Mouse (Mus musculus) CD8-positive naive resting alpha-beta T cell, adult 2 months (primary cell): Measurements from ENCODE around the gene Polr2c.
A peak's percentile ranks its signal among the peaks of the same experiment; 100 is the strongest.

Source experiments
- DNase-seq, 2 experiments: peaks; one replicate each; pipeline ENCODE4 v3.0.0; 2022; ENCODE audit warnings: low read depth in 2 of 2, low spot score in 2 of 2

Gene Polr2c

GRCm38 (mm10) chr8:94876820-94877219 lies 19.6 kb downstream of the Polr2c start:
- no peak for DNase-seq

GRCm38 (mm10) chr8:94880742-94881141 lies 23.5 kb downstream of the Polr2c start:
- no peak for DNase-seq

DNA sequence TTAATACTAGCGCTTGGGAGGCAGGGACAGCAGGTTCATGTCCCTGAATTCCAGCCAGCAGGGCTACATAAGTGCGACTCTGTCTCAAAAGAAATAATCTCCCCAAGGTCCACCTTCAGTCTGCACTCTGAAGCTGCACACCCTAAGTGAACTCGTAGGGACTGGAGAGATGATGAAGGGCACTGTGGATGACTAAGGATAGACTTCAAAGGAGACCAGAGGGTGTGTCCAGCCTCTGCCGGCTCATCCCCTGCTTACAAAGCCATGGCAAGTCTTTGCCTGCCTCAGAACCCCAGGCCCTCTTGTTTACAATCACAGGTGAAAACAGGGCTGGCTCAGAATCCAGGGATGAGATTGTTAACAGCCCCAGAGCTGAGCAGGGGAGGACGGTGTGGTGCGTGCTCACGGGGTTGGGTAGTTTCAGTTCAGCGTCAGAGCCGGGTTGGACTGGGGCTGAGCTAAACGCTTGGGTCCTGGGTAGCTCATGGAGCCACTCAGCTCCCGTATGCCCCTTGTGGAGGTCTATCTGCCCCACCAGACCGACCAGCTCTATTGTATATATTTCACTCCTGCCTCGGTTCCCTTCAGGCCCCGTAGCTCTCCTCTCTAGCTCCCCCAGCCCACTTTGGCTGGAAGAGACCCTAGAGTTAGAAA lies 31.3 kb downstream of the Polr2c start:
- DNase-seq, result no peak

DNA sequence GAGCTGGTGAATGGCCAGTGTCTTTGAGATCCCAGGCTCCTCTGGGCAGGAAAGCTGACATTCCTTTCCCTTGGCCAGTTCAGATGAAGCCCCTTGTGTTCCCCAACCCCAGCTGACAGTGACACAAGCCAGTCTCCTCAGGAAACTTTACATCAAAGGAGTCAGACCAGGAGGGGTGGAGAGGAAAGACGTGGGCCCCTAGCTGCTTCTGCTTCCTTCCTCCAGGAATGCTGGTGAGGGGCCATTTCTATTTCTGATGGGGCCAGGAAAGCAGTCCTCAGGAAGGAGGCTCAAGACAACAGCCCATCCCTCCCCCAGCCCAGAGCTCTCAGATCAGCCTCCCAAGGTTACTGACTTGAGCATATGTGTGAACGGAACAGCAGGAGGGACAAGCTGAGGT lies 35.7 kb downstream of the Polr2c start:
- no peak for DNase-seq

DNA sequence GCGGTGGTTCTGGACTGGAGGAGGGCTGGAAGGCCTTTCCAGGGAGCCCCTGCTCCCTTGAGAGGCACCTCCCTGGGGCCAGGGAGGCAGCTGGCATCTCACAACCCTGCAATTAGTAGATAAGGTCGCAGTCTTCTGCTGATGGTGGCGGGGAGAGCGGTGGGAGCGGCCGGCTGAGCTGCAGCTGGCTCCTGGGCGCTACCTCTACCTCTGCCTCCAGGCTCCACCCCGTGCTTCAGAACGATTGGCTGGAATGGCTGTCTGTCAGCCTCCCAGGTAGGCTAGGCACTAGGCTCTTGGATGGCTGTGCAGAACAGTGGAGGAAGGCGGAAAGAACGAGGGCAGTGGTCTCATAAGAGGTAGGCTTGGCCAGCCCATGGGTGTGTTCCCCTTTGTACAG lies 42.0 kb downstream of the Polr2c start:
- no peak for DNase-seq

DNA sequence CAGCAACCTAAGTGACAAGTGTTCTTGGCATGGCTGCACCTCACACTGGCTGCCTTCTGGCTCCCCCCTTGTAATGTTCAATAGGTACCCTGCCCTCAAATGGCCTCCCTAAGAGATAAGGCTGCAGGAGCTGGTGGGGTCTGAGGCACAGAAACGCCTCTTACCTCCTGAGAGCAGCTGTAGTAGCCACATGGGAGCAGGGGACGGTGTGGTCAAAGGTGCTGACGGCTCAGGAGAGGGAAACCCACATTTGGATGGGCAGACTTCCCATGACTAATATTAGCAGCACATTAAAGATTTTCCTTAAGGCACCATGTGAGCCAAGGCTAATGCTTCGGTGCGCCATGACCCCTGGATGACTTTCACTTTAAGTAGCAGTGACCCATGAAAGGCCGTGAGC lies 43.4 kb downstream of the Polr2c start:
- DNase-seq, result no peak

DNA sequence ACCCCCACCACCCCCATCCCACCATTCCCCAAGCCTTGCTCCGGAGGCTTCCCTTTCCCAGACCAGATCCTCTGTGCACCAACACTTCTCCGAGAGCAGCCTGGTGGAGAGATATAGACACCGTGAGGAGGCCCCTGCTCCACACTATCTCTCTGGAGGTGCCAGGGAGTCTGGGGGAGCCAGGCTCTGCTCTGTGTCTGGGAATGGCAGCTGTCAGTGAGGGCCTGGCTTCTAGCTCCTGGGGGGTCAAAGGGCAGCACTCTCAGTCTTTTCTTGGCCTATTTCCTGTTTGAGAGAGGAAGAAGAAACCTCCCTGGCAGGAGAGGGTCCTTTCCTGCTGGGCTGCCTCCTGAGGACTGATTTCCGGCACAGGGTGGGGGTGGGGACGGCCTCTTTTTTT lies 43.8 kb downstream of the Polr2c start:
- DNase-seq, result no peak

DNA sequence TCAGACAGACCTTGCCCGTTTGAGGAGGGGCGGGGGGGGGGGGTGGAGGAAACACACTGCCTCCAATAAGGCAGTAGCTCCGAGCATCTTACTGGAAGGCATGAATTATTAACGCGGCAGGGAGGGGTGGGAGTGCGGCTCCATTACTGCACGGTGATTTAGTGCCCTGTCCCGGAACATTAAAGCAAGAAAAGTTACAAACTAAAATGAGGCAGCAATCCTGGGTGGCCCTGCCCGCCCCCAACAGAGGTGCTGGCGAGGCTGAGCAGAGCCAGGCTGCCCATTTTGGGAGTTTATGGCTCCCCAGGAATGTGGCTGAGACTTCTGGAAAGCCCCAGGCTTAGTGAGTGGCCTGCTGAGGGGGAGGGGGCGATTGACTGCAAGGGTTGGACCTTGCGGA lies 46.5 kb downstream of the Polr2c start:
- DNase-seq, result no peak

DNA sequence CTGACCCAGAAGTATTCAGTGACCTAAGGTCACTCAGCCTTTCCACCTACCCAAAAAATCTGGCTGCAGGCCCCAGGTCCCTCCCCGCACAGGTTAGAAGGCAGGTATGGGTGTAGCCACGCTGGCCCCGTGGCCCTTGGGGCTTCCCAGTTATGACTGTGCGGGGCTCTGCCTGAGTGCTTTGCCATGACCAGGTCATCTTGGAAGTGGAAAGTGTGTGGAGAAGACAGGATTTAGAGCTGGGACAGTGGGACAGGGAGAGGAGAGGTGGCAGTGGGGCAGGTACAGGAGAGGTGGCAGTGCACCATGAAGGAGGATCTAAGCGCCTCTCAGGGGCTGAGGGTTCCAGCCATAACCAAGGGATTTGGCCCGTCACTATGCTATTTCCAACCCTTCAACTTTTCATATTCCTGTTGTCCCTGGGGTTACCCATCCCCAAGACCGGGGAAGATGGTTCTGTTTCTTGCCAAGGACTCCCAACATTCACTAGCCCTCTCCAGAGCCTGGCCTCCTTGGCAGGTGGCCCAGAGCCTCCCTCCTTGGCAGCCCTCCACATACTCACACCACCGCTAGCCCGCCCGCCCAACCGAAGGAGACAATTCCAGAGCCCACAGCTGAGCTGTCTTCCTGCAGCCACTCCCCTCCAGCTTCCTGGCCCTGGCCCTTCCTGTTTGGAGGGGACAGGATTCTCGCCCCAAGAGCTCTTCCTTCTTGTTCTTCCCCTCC lies 47.4 kb downstream of the Polr2c start:
- DNase-seq, result no peak

- no peak for DNase-seq
These were observed 50.5 kb downstream of the Polr2c start for GRCm38 (mm10) chr8:94907591-94908300.

DNA sequence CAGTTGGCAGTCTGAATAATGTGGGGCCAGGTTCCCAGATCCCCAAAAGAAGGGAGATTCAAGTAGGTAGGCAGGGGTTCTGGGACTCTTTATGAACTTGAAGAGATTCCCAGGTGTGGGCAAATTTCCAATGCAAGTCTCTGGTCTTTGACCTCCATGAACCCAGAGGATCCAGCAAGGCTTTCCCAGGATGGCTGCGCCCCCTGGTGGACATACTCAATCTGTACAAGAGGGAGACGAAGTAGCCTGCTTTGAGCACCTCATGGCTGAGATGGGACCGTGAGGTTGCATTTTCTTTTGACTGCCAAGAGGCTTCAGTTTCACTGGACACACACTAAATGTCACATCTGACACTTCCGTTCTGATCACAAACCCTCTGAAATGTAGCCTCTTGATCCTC lies 51.6 kb downstream of the Polr2c start:
- peak; percentile 67 to 70 for DNase-seq

DNA sequence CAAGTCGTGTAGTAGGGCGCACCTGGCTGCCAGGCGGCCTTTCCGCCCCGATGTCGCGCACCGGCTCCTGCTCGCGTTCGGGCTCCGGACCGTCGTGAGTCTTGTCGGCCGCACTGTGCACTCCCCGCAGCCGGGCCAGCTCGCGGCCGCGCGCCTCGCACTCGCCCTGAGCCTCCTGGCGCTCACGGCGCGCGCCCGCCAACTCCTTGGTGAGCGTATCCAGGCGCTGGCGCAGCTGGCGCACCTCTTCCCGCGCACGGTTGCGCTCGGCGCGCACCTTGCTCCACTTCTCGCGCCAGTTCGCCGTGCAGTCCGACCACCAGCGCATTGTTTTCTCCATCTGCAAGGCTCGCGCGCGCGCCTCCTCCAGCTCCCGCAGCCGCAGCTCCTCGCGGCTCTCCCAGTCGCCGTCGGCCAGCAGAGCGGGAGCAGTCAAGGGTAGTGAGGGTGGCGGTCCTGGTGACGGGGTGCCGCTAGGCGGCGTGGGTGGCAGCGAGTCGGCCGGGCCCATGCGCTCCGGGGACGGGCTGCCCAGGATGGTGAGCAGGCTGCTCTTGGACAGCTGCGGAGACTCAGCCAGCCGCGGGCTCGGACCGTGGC lies 55.9 kb downstream of the Polr2c start:
- no peak for DNase-seq

DNA sequence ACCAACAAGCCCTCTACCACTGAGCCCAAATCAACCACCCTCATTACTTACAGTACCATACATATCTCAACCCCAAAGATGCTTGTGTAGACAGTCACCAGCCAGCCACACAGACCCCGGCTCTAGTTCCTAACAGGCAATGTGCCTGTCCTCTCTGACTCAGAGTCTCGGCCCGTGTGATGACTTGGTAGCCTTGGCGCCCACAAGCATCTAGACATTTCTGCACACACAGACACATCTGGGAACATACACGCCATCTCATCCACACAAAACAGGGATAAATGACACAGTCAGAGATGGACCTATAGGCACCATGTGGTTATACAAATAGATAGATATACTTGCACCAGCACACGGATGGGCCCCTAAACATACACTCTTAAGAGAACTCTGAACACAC lies 57.0 kb downstream of the Polr2c start:
- DNase-seq, result no peak

DNA sequence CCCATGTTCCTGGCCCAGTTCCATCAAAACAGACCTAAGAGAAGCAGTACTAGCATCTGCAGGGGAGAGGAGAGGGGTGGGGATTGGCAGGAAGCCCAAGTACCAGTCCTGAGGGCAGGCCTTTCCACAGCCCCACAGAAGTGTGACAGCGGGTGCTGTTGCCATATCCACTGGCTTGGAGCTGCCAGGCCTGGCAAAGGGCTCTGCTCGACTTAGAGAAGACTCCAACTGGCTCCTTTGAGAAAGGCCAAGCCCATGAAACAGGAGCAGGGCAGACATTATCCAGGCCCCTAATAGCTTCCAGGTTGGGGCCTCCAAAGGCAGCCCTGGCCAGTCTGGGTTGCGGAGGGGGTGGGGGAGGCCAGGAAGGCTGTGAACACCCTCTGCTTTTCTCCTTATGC lies 57.5 kb downstream of the Polr2c start:
- no peak for DNase-seq

DNA sequence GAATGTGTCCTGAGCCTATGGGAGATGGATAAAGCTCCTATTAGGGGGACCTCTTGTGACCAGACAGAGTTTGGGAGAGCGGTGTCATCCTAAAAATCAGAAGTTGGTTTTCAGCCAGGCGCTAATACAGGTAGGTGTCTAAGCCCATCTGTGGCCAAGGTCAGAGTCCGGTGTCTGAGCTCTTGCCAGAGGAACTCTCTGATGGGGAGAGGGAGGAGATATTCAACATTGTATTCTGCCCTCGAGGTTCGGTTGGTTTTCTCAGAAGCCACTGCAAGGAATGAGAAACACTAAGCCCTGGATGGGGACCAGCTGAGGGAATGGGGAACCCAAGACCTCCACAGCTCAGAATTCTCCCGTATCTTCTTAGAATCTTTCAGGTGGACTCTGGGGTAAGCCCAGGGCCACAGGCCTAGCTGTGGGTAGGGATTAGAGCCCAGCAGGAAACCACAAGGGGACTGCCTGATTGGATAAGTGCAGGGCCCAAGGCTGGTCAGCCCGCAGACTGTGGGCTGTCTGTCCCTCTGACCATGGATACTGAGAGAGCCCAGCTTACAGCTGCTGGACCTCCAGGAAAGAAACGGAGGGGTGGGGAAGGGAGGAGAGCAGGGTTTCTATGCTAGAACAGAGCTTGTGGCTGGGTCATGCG lies 59.2 kb downstream of the Polr2c start:
- no peak for DNase-seq

DNA sequence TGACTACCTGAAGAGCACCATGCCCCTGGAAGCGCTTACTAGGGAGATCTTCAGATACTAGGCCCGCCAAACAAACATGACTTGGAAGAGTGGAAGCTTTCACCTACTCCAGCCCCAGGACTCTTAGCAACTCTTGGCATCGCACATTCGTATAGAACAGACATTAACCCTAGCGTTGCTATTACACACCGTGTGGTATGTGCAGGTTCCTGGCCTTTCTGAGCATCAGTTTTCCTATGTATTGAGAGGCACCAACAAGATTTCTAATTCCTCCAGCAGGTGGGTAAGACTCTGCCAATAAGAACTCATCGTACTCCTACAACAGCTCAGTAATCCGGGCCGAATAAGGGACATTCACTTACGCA lies 59.7 kb downstream of the Polr2c start:
- DNase-seq, result no peak

- DNase-seq, result peak; percentile 70 to 79
These were observed 60.1 kb downstream of the Polr2c start for GRCm38 (mm10) chr8:94917352-94917751.

DNA sequence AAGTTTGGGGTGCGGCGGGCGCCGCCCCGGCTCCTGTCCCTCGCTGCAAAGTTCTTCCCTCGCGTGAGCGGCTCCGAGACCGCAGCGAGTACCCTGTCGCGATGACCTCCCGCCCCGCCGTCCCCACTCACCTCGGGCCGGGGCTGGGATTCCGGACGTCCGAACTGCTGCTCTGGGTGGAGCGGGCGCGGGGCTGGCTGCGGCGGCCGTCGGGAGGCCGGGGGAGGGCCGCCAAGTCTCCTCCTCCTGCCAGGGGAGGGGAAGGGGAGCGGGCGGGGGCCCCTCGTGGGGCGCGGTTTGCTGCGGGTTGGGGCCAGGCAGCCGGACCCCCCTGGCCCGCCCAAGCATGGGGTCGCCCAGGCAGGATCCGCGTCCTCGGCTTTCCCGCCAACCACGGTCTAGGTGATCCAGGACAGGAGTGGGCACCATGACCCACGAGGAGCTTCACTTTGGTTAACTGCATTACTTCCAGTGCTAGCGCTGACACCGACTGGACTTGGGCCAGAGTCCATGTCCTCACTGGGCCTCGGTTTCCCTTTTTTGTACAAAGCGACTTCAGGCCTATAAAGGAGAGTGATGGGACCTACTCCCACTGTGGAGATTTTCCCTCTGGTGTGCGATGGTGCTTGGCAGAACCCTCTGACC lies 60.7 kb downstream of the Polr2c start, which contains the start of gene Ccdc102a:
Gene Ccdc102a, minus strand, starts transcription at position 248 of the 645 bp plus-strand sequence.
- DNase-seq, result no peak

DNA sequence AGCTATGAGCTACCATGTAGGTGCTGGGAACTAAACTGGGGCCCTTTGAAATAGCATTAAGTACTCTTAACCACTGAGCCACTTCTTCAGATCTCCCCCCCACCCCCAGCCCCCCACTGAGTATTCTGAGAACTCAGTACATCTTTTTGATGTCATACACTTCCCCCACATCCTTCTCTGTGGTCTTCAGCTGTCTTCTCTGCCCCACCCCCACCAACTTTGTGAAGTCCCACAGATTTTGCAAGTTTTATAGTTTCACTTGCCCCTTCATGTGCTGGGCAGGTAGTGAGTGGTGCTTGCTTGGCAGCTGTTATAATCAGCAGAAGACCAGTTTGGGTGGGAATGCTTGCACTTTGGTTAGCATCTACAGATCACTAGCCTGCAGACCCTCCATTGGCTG lies 62.0 kb downstream of the Polr2c start:
- peak; percentile 37 to 69 for DNase-seq

GRCm38 (mm10) chr8:94922176-94922575 lies 64.9 kb downstream of the Polr2c start:
- DNase-seq, result no peak

DNA sequence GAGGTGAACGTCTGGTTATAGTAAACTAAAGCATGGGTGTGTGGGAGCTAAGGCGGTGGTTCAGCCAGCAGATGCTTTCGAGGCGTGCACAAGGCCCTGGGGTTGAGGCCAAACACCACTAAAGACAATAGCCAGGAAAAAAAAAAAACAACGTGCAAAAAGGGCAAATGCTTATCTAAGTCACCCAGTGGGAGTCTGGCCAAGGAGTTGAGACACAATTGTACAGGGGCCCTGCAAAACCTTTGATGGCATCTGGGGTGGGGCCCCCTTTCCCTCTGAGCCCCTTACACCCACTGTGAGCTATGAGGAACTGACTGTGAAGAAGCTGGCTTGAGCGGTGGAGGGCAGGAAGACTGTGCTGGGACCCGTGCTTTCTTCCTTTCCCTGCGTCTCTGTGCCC lies 65.4 kb downstream of the Polr2c start:
- no peak for DNase-seq
